Mouse (Mus musculus): ENCODE data around the gene Gm17018.

GRCm38 (mm10) chr19:45597106-45597505 is 36.7 kb downstream of the Gm17018 start:
- TF ChIP-seq POLR2A (IDR thresholded peaks at IDR 0.05; ENCODE audit: extremely low read depth, insufficient read depth, low read length) (no peak), CTCF (IDR thresholded peaks at IDR 0.05; ENCODE audit: low read depth, low read length) (no peak)

Data from liver, adult 2 months (tissue).